Mouse (Mus musculus) layer of hippocampus, adult 2 months (tissue): ENCODE results near the gene Tmem30a. TPM values are rescaled to one million over a fixed set of nuclear protein-coding genes. Genes with fewer than 3 reads are reported as not detected.

Source experiments
- DNase-seq, 2 experiments: peaks; one replicate each; pipeline ENCODE4 v3.0.0; 2022; ENCODE audit warnings: low spot score in 2 of 2
- H3K27ac ChIP-seq: fragments of 200-600 bp; 2 replicates; pipeline ENCODE4 v1.8.1; 2022
- H3K4me3 ChIP-seq: fragments of 200-600 bp; 2 replicates; pipeline ENCODE4 v1.8.1; 2022; ENCODE audit warnings: mild to moderate bottlenecking
- CTCF ChIP-seq: fragments of 200-600 bp; conservative IDR thresholded peaks from 2 replicates; pipeline ENCODE4 v1.8.1; 2022; ENCODE audit warnings: antibody characterized with exemption, mild to moderate bottlenecking, moderate library complexity
- total RNA-seq, 2 experiments: library from RNA; stranded (reverse); gene quantifications; 2 replicates each; pipeline ENCODE4 v1.2.3; 2021

Gene Tmem30a
- total RNA-seq, 2 experiments from 2014 or later: 235 to 247 TPM

- DNase-seq: no peak
- TF ChIP-seq CTCF: no peak
- H3K4me3 ChIP-seq: no peak overlapping the region
Observed at GRCm38 (mm10) chr9:79814592-79814991, 21.3 kb upstream of the Tmem30a start.

GRCm38 (mm10) chr9:79810969-79811902 lies 17.9 kb upstream of the Tmem30a start:
- TF ChIP-seq CTCF: no peak
- no peak overlapping the region for H3K27ac ChIP-seq
- no peak overlapping the region for H3K4me3 ChIP-seq
- no peak for DNase-seq

More at GRCm38 (mm10) chr9:79814592-79814991, 21.3 kb upstream of the Tmem30a start:
- H3K27ac ChIP-seq: no peak overlapping the region

- no peak for TF ChIP-seq CTCF
- no peak for DNase-seq
- Histone ChIP-seq H3K27ac (no peak overlapping the region), H3K4me3 (no peak overlapping the region)
Observed at GRCm38 (mm10) chr9:79810534-79810933, 17.2 kb upstream of the Tmem30a start.

GRCm38 (mm10) chr9:79809411-79809810 lies 16.1 kb upstream of the Tmem30a start:
- H3K27ac ChIP-seq: no peak overlapping the region
- TF ChIP-seq CTCF: no peak
- DNase-seq: no peak
- no peak overlapping the region for H3K4me3 ChIP-seq

- no peak for TF ChIP-seq CTCF
- no peak for DNase-seq
- no peak overlapping the region for H3K27ac ChIP-seq
- no peak overlapping the region for H3K4me3 ChIP-seq
Observed at GRCm38 (mm10) chr9:79807178-79807577, 13.9 kb upstream of the Tmem30a start.

GRCm38 (mm10) chr9:79806317-79807075 lies 13.2 kb upstream of the Tmem30a start:
- no peak overlapping the region for H3K27ac ChIP-seq
- TF ChIP-seq CTCF: peak; percentile 92
- no peak overlapping the region for H3K4me3 ChIP-seq
- peak; percentile 39 to 57 for DNase-seq

GRCm38 (mm10) chr9:79805426-79805825 lies 12.1 kb upstream of the Tmem30a start:
- Histone ChIP-seq H3K27ac (no peak overlapping the region), H3K4me3 (no peak overlapping the region)
- no peak for DNase-seq
- TF ChIP-seq CTCF: no peak

GRCm38 (mm10) chr9:79796461-79797135 lies 3.3 kb upstream of the Tmem30a start:
- H3K27ac ChIP-seq: no peak overlapping the region
- no peak for DNase-seq
- no peak for TF ChIP-seq CTCF

GRCm38 (mm10) chr9:79795076-79795475 lies 1.8 kb upstream of the Tmem30a start:
- Histone ChIP-seq H3K4me3 (no peak overlapping the region), H3K27ac (no peak overlapping the region)
- no peak for DNase-seq
- TF ChIP-seq CTCF: no peak

More at GRCm38 (mm10) chr9:79796461-79797135, 3.3 kb upstream of the Tmem30a start:
- H3K4me3 ChIP-seq: no peak overlapping the region

GRCm38 (mm10) chr9:79785794-79786085 lies 7.6 kb downstream of the Tmem30a start:
- no peak for TF ChIP-seq CTCF
- DNase-seq: peak; percentile 55
- peak overlapping the region; percentile 71 for H3K27ac ChIP-seq
- no peak overlapping the region for H3K4me3 ChIP-seq

GRCm38 (mm10) chr9:79784934-79785793 lies 8.1 kb downstream of the Tmem30a start:
- H3K4me3 ChIP-seq: no peak overlapping the region
- H3K27ac ChIP-seq: peak overlapping the region; percentile 36; the same call in 1 of the 2 replicates
- DNase-seq: no peak
- no peak for TF ChIP-seq CTCF

GRCm38 (mm10) chr9:79784439-79784838 lies 8.9 kb downstream of the Tmem30a start:
- DNase-seq: no peak
- Histone ChIP-seq H3K27ac (no peak overlapping the region), H3K4me3 (no peak overlapping the region)
- TF ChIP-seq CTCF: no peak
